Mouse (Mus musculus) common myeloid progenitor, adult 5-6 weeks (primary cell): ENCODE results near the gene Gprasp2. TPM values are rescaled to one million over a fixed set of nuclear protein-coding genes. Genes with fewer than 3 reads are reported as not detected.

Source experiments
- total RNA-seq: library from RNA; stranded (forward); fragments of 200-1000, 187-1606 nt; gene quantifications from 2 replicates; pipeline ENCODE4 v1.2.3, GENCODE M21; 2017

The Gprasp2 gene
- total RNA-seq, 1 experiment from 2014 or later: 2.3 TPM

Other genes starting within 250 kb of the Gprasp2 start
- 0.05 and 0.87 TPM in 2 replicates for gene Nxf7, start 240.3 kb upstream of the Gprasp2 start, total RNA-seq
- not detected in 2 replicates for gene Prame, start 211.3 kb upstream of the Gprasp2 start, total RNA-seq
- not detected in 2 replicates for gene Tcp11x2, start 145.2 kb upstream of the Gprasp2 start, total RNA-seq
- gene Tmsb15a, start 113.8 kb upstream of the Gprasp2 start, total RNA-seq: not detected in 2 replicates
- 9.9 and 11.7 TPM in 2 replicates for gene Armcx5, start 96.3 kb upstream of the Gprasp2 start, total RNA-seq
- 31.2 and 45.9 TPM in 2 replicates for gene Gprasp1, start 96.3 kb upstream of the Gprasp2 start, total RNA-seq
- 32.7 and 45.9 TPM in 2 replicates for gene Bhlhb9, start 41.4 kb upstream of the Gprasp2 start, total RNA-seq
- gene Arxes2, start 154.8 kb downstream of the Gprasp2 start, total RNA-seq: 3.2 TPM in 1 of 2 replicates, not detected in the other
- gene Arxes1, start 194.3 kb downstream of the Gprasp2 start, total RNA-seq: 2.3 TPM in 1 of 2 replicates, not detected in the other
- gene Bex2, start 229.2 kb downstream of the Gprasp2 start, total RNA-seq: not detected in 2 replicates
- not detected in 2 replicates for gene Nxf3, start 246.2 kb downstream of the Gprasp2 start, total RNA-seq